Mouse (Mus musculus) inflammation-experienced regulatory T-cells, adult 6 months (primary cell): ENCODE results near the gene Gm6217. TPM values are rescaled to one million over a fixed set of nuclear protein-coding genes. Genes with fewer than 3 reads are reported as not detected.

Experiments
- polyA plus RNA-seq, 3 experiments: library from polyadenylated mRNA; unstranded; fragments of 100-300 nt; shearing (Covaris generic); gene quantifications; one replicate each; pipeline ENCODE4 v1.2.1; 2017

The Gm6217 gene
- polyA plus RNA-seq, 3 experiments from 2014 or later: not detected

Other genes with a start within 250 kb of the Gm6217 start
- gene Mff, start 206.5 kb downstream of the Gm6217 start, polyA plus RNA-seq: 100 to 1,000 TPM in 1 of 3 experiments, 10 to 100 TPM in 2; 83.4 to 108 (median 89.5) TPM
- gene Tm4sf20, start 162.9 kb downstream of the Gm6217 start, polyA plus RNA-seq: 1 to 10 TPM in 1 of 3 experiments, under 1 TPM in 1, not detected in 1; 0.40 to 1.1 TPM
- gene Gm47791, start 160.2 kb downstream of the Gm6217 start, polyA plus RNA-seq: not detected
- gene Agfg1, start 91.9 kb downstream of the Gm6217 start, polyA plus RNA-seq: 10 to 100 TPM; 32.2 to 33.2 (median 32.6) TPM
- 1 to 10 TPM in 2 of 3 experiments, under 1 TPM in 1; 0.60 to 2.2 (median 1.1) TPM for gene A030005L19Rik, start 18.1 kb downstream of the Gm6217 start, polyA plus RNA-seq
- gene A030014E15Rik, start 6.5 kb downstream of the Gm6217 start, polyA plus RNA-seq: not detected
- gene A030003K21Rik, start 12.0 kb upstream of the Gm6217 start, polyA plus RNA-seq: not detected
- gene Gm7544, start 24.6 kb upstream of the Gm6217 start, polyA plus RNA-seq: not detected
- not detected for gene Gm47955, start 28.9 kb upstream of the Gm6217 start, polyA plus RNA-seq
- gene Gm47959, start 69.1 kb upstream of the Gm6217 start, polyA plus RNA-seq: not detected
- not detected for gene Slc19a3, start 107.0 kb upstream of the Gm6217 start, polyA plus RNA-seq
- not detected for gene Krtap28-10, start 111.1 kb upstream of the Gm6217 start, polyA plus RNA-seq
- gene Gm47969, start 113.5 kb upstream of the Gm6217 start, polyA plus RNA-seq: not detected
- gene A030005K14Rik, start 128.0 kb upstream of the Gm6217 start, polyA plus RNA-seq: not detected
- not detected for gene Krtap28-13, start 129.5 kb upstream of the Gm6217 start, polyA plus RNA-seq
- gene Ccl20, start 185.4 kb upstream of the Gm6217 start, polyA plus RNA-seq: 10 to 100 TPM in 2 of 3 experiments, 1 to 10 TPM in 1; 1.1 to 29.5 (median 11.3) TPM
- gene Daw1, start 228.4 kb upstream of the Gm6217 start, polyA plus RNA-seq: 1 to 10 TPM in 1 of 3 experiments, under 1 TPM in 1, not detected in 1; 0.44 to 1.2 TPM